Mouse (Mus musculus) brain, embryonic 14.5 days (tissue): ENCODE measurements around the gene A830031A19Rik. TPM values are rescaled to one million over a fixed set of nuclear protein-coding genes. Genes with fewer than 3 reads are reported as not detected.

Experiments
- DNase-seq: peaks from one replicate; pipeline ENCODE4 v3.0.0-alpha.2; 2011; ENCODE audit warnings: low read depth
- CTCF ChIP-seq: fragments of 200-500 bp; IDR thresholded peaks from 2 replicates; pipeline ENCODE4 v1.5.1; 2012; ENCODE audit warnings: inconsistent platforms, mild to moderate bottlenecking, moderate library complexity, borderline replicate concordance; ENCODE audit not compliant: insufficient read depth, insufficient read length; ENCODE audit errors: extremely low read depth
- POLR2A ChIP-seq: fragments of 200-500 bp; IDR thresholded peaks from 2 replicates; pipeline ENCODE4 v1.6.1; 2012; ENCODE audit warnings: mild to moderate bottlenecking, inconsistent platforms, borderline replicate concordance; ENCODE audit not compliant: poor library complexity, insufficient read depth, insufficient read length, severe bottlenecking; ENCODE audit errors: extremely low read depth
- polyA plus RNA-seq: library from polyadenylated mRNA; depleted of rRNA; stranded (reverse); fragments of >200 nt; gene quantifications from 2 replicates; pipeline ENCODE4 v1.2.3, GENCODE M21; 2012; rRNA removed

Gene A830031A19Rik
- 0.15 and 0.16 TPM in 2 replicates for polyA plus RNA-seq

- TF ChIP-seq CTCF (no peak), POLR2A (no peak)
- peak; percentile 80 for DNase-seq
Measured at GRCm38 (mm10) chr11:24074634-24075104, at the start of gene A830031A19Rik. Gene A830031A19Rik, minus strand, starts transcription at chr11:24075054.

GRCm38 (mm10) chr11:24123991-24124390, 49.1 kb upstream of the A830031A19Rik start:
- DNase-seq: no peak

GRCm38 (mm10) chr11:24122899-24123298, 48.0 kb upstream of the A830031A19Rik start:
- no peak for TF ChIP-seq POLR2A
- no peak for TF ChIP-seq CTCF
- DNase-seq: no peak

More at GRCm38 (mm10) chr11:24123991-24124390, 49.1 kb upstream of the A830031A19Rik start:
- no peak for TF ChIP-seq POLR2A
- no peak for TF ChIP-seq CTCF

DNA sequence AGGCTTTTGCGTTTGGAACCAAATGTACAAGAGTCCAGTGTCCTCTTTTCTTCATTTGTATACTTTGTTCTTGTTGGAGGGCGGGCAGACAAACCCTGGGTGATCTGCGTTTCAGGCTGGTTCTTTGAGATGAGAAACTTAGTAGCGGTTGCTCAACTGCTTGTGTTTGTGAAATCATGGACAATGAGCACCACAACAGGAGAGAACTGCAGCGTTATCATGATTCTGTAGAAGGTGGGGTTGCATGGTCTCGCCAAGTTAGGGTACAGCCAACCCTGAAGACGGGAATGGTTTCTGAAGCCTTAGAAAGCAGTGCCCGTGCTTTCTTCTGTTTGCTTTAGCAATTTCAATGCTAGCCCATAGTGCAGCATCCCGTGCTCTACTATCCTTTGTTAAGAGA, 46.3 kb upstream of the A830031A19Rik start:
- no peak for DNase-seq
- TF ChIP-seq POLR2A: no peak
- no peak for TF ChIP-seq CTCF

GRCm38 (mm10) chr11:24116582-24117318, 41.9 kb upstream of the A830031A19Rik start:
- no peak for DNase-seq
- no peak for TF ChIP-seq CTCF
- TF ChIP-seq POLR2A: no peak

- no peak for DNase-seq
- TF ChIP-seq CTCF: no peak
- TF ChIP-seq POLR2A: no peak
Measured at GRCm38 (mm10) chr11:24116041-24116440, 41.2 kb upstream of the A830031A19Rik start.

DNA sequence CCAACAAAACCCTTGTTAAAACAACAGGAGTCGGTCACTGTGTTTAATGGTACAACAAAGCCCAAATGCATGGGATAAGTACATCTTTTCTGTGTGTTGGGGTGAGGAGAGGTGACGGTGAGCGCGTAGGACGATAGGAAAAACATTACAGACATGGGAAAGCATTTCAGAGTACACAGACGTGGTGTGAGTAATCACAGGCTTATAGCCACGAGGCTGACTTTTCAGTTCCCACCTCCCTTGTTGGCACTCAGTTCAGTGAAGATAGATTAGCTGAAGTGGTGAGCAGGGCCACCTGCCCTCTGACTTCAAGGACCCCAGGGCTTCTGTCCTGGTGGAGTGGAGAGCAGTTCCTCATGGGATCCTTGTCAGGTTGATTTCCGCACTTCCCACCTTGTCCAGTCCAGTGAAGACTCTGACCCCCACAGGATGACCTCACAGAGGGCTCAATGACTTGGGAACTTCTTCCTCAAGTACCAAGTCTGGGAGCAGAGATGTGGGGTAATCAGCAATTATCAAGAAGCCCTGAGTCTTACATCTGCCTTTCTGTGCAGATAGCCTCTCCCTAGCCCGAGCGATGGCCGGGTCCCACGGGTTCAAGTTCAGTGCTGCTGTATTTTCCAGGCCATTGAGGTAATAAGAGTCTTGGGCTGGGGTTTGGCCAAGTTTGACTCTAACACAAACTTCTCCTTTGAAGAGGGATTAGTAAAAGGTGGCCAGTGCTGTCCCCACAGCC, 40.3 kb upstream of the A830031A19Rik start:
- TF ChIP-seq POLR2A (no peak), CTCF (no peak)
- no peak for DNase-seq

GRCm38 (mm10) chr11:24111720-24112119, 36.9 kb upstream of the A830031A19Rik start:
- TF ChIP-seq CTCF (no peak), POLR2A (no peak)
- DNase-seq: peak; percentile 39

- TF ChIP-seq CTCF (no peak), POLR2A (no peak)
- DNase-seq: peak; percentile 61
Measured at GRCm38 (mm10) chr11:24110113-24110512, 35.3 kb upstream of the A830031A19Rik start.

DNA sequence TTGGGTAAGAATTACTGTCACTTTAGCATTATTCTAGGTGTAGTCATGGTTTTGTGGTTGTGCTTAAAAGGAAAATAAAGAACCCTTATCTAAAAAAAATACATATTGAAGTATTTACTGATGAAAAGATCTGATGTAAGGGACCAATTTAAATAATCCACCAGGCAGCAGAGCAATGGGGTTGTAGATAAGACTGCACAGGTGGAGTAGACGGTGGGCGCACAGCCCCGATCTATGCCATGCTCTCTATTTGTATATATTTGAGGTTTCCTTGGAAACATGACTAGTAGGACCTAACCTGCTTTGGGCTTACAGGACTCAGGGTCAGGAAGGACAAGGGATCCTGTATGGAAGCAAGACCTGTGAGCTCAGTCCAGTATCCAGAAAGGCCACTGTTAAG, 34.5 kb upstream of the A830031A19Rik start:
- no peak for DNase-seq

DNA sequence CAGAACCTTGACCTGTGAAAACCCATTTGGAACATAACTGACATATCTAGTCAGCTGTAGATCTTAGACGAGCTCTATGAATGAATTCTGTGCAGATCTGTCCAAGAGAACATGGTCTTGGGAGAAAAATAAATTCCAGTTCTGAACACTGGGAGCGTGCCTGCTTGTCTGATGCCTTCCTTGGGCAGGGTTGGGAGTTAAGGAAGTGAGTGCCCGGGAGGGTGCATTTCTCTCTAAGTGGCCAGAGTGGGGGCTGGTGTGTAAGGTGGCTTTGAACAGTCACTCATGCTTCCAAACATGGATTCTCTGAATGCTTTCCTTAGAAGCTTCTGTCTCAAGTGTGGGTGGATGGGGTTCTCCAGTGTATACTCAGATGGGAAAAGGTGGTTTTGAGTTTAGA, 34.1 kb upstream of the A830031A19Rik start:
- DNase-seq: no peak
- TF ChIP-seq CTCF (peak; percentile 2; the same call in 1 of the 2 replicates), POLR2A (no peak)

More for the DNA sequence above, 34.5 kb upstream of the A830031A19Rik start:
- TF ChIP-seq POLR2A (no peak), CTCF (no peak)
